Mouse (Mus musculus): Measurements from ENCODE around the gene Inpp4b.

DNA sequence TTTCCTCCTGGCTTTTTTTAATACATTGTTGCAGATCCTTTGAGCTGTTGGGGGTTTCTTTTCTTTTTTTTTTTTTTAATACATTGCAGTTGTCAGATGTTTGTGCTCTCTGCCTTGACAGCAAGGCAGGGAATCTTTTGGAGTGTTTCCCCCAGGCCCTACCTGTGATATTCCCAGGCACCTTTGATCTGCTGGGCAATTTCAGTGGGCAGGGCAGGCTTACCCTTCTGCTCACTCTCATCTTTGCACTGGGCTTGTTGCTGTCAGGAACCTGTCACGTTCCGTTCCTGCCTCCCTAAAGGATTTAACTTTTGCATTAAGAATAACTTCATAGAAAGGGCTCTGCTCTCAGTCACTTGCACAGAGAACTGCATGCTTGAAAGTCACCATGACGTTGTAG lies 711.7 kb downstream of the Inpp4b start:
- TF ChIP-seq CTCF (IDR thresholded peaks at IDR 0.05; ENCODE audit: borderline replicate concordance, extremely low read depth, insufficient read depth, insufficient read length) (no peak), POLR2A (IDR thresholded peaks at IDR 0.05; ENCODE audit: borderline replicate concordance, extremely low read depth, insufficient read depth, insufficient read length, poor library complexity, severe bottlenecking) (no peak)
